Mouse (Mus musculus) central nervous system, embryonic 14 days (tissue): ENCODE results near the gene Hagh. TPM values are rescaled to one million over a fixed set of nuclear protein-coding genes. Genes with fewer than 3 reads are reported as not detected.

Source experiments
- polyA plus RNA-seq: library from polyadenylated mRNA; depleted of rRNA; stranded (reverse); fragments of >200 nt; gene quantifications from 2 replicates; pipeline ENCODE4 v1.2.3, GENCODE M21; 2012; rRNA removed

Gene Hagh
- polyA plus RNA-seq = 34.3 and 35.3 TPM in 2 replicates

DNA sequence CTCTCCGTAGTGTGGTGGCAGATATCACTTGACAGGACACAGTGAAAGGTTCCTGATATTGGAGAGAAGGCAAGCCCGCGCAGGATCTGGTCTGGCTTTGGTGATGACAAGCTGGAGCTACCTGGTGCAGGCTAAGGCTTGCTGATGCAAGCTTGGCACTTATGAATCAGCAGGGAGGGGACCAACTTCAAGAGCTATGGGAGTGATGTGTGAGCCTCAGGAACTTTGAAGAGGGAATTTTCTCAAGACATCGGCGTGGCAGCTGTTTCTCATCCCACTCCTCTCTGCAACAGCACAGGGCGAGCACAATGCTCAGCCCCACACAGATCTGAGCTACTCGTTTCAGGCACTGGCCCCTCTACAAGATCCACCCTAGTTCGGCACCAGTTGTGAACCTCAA lies at the start of gene Hagh:
Hagh (plus strand) TSS at position 302 of the 400 bp plus-strand sequence.

DNA sequence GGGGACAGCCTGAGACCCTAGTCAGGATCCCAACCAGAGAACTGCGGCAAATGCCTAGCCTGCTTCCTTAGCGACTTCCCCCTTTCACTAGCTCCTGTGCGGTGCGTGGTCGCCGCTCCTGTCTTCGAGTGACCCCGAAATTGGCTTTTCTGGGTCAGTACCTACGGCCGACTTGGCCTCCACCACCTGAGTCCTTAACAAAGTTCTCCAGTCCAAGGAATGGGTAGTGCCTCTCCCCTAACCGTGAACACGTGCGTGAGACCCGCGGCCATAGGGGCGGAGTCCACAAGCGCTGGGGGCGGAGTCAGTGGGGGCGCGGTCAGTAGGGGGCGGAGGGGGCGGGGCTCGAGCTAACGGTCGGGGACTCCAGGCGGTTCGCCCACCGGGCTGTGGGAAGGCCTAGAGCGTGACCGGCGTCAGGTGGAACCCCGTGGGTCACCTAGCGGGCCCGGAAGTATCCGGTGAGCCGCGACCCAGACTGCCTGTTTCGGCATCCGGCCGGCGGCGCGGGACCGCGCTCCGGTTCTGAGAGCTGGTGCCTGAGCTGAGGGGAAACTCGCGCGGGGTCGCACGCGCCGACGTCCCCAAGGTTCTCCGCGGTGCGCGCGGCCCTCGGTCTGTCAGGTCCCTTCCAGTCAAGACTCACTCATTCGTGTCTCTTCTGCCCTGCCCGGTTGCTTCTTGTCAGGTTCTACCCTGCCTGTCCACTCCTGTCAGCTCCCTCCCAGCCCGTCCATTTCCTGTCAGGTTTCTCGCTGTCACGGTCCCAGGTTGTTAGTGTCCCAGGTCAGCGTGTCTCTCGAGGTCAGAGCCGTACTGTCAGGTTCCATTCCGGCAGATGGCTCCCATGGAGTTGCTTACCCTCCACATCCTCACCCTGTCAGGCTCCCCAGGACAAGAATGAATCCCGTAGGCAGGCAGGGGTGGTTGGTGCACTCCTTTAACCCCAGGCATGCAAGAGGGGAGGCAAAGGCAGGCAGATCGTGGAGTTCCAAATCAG lies 35.7 kb upstream of the Hagh start, which contains the start of gene Meiob:
Meiob (plus strand) TSS at position 338 of the 1,000 bp plus-strand sequence.

DNA sequence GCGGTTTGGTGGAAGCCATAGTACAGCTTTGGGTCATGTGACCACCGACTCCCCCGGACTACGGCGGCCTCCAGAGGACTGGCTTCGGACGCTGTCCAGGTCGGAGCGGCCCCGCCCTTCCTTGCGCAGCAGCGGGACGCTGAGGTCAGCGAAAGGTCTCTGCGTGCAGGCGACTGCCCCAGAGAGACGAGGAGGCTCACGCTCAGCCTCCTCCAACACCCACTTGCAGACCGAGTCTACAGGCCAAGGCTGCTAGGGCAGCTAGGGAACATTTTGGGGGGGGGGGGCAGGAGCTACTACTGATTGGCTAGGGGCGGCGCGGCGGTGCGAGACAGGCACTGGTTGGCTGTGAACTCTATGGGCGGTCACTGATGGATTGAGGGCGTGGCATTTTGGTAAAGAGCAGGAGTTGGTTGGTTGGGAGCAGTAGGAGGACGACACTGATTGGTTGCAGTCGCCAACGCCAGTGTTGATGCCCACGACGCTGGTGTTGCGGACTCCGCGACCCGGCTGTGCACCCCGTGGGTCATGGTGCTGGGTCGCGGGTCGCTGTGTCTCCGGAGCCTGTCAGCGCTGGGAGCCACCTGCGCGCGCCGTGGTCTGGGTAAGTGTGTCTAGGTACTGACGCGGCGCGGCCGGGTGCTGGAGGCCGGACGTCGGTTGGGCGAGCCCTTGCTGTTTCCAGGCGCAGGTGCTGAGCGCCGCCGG lies 10.3 kb downstream of the Hagh start, which contains the start of gene Fahd1:
Fahd1 (minus strand) TSS at position 300 of the 708 bp plus-strand sequence.

DNA sequence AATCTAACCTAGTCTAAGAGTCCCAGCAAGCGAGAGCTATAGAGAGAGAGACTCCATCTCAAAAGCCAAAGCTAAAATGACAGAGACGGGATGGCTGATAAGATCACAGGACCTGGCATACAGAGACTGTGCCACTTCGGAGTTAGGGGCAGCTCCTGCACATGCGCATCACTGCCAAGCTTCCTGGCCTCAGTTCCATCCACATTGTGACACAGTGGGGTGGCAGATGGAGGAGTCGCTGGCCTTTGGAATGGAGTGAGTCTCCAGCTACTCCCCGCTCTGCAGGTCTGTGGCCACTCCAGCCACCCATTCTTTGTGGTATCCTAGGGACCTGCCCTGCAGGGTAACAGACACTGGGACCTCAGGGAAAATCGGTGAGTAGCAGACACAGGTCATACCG lies 25.8 kb downstream of the Hagh start, which contains the start of gene Igfals:
Igfals (plus strand) TSS at position 222 of the 400 bp plus-strand sequence.

DNA sequence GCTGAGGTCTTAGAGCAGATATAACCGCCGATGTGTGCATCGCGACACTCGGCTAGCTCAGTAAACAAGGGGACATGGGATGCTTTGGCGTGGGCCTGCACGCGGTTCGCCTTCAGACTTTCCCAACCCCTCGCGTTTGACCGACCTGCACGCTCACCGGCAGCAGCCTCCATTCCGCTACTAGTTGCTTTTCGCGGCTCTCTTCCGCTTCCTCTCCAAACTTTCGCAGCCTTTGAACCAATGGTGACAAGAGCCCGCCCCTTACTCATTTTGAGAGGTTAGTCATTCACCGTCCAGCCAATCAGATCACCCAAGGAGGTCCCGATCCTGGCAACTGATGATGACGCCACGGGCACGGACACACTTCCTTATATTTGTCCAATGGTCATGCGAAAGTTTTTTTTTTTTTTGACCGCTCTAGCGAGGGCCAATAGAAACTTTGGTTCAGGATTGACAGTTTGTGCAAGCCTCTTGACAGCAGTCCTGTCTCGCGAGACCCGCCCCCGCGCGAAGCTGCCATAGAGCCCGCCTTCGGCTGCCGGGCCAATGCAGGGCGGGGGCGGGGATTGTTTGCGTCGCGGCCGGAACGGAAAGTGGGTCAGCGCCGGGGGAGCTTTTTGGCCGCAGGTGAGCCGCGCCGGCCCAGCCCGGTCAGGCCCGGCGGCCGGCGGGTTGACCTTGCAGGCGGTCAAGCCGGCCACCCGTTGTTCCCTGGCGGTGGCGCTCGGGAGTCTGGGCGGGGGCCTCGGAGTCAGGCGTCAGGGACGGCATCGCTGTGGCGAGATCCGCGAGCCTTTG lies 46.4 kb downstream of the Hagh start, which contains the start of the genes Nubp2 and Spsb3:
Nubp2 (minus strand) TSS at position 216 of the 798 bp plus-strand sequence.
Spsb3 (plus strand) TSS at position 510 of the 798 bp plus-strand sequence.

DNA sequence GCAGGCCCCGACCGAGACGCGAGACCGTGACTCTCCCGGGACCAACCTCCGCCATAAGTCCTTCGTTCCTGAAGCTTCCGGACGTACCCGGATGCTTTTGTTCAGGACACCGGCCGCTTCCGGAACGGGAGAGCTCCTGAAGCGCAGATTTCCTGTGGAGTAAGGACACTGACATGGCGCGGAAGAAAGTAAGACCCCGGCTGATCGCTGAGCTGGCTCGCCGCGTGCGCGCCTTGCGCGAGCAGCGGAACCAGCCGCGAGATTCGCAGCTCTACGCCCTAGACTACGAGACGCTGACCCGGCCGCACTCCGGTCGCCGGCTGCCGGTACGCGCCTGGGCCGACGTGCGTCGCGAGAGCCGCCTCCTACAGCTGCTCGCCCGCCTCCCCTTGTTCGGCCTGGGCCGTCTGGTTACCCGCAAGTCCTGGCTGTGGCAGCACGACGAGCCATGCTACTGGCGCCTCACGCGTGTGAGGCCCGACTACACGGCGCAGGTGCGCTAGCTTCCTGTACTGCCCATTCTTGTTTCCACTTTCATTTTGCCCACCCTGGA lies 55.1 kb downstream of the Hagh start, which contains the start of the genes Eme2 and Mrps34:
Eme2 (minus strand) TSS at position 93 of the 553 bp plus-strand sequence.
Mrps34 (plus strand) TSS at position 122 of the 553 bp plus-strand sequence.

DNA sequence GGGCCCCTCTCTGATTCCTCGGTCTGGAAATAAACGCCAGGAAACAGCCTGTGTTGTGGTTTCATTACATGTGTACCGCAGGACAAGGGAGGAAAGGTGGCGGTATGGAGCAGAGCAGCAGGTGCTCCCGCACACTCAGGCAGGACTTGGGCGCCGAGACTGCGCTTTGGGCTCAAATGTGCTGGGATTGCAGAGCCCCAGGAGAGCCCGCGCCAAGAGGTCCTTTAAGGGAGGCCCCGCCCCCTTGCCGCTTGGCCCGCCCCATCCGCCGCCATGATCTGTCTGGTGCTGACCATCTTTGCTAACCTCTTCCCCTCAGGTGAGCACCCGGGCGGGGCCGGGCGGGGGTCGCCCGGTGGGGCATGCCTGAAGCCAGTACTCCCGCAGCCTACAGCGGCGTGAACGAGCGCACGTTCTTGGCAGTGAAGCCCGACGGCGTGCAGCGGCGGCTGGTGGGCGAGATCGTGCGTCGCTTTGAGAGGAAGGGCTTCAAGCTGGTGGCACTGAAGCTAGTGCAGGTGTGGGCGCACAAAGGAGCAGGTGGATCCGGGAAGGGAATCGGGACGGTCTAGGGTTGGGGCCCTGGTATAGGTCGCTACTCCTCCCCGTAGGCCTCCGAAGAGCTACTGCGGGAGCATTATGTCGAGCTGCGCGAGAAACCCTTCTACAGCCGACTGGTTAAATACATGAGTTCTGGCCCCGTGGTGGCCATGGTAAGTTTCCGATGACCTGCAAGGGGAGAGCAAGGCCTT lies 56.5 kb downstream of the Hagh start, which contains the start of gene Nme3:
Nme3 (plus strand) TSS at position 260 of the 752 bp plus-strand sequence.

Other genes starting within 250 kb of the Hagh start
- gene Tsc2, start 207.5 kb upstream of the Hagh start, polyA plus RNA-seq = 175 and 176 TPM in 2 replicates
- gene Nthl1, start 207.5 kb upstream of the Hagh start, polyA plus RNA-seq = 16.0 and 16.5 TPM in 2 replicates
- 27.3 and 36.1 TPM in 2 replicates for gene Slc9a3r2, start 189.8 kb upstream of the Hagh start, polyA plus RNA-seq
- 0.16 and 0.29 TPM in 2 replicates for gene Npw, start 181.7 kb upstream of the Hagh start, polyA plus RNA-seq
- gene Zfp598, start 170.5 kb upstream of the Hagh start, polyA plus RNA-seq = 85.5 and 87.5 TPM in 2 replicates
- 58.6 and 60.6 TPM in 2 replicates for gene Syngr3, start 150.2 kb upstream of the Hagh start, polyA plus RNA-seq
- 31.7 and 33.2 TPM in 2 replicates for gene Gfer, start 144.0 kb upstream of the Hagh start, polyA plus RNA-seq
- 9.5 and 9.7 TPM in 2 replicates for gene Noxo1, start 143.9 kb upstream of the Hagh start, polyA plus RNA-seq
- 71.6 and 77.7 TPM in 2 replicates for gene Tbl3, start 132.5 kb upstream of the Hagh start, polyA plus RNA-seq
- gene Rnf151, start 122.1 kb upstream of the Hagh start, polyA plus RNA-seq = 0.36 TPM in 2 replicates
- gene Rps2, start 122.0 kb upstream of the Hagh start, polyA plus RNA-seq = 1,943 and 2,057 TPM in 2 replicates
- 219 and 243 TPM in 2 replicates for gene Ndufb10, start 115.7 kb upstream of the Hagh start, polyA plus RNA-seq
- 0.08 and 0.10 TPM in 2 replicates for gene Rpl3l, start 112.3 kb upstream of the Hagh start, polyA plus RNA-seq
- gene Msrb1, start 103.5 kb upstream of the Hagh start, polyA plus RNA-seq = 36.8 and 38.8 TPM in 2 replicates
- 0.28 and 1.5 TPM in 2 replicates for gene Hs3st6, start 87.2 kb upstream of the Hagh start, polyA plus RNA-seq
- gene Meiob, start 35.9 kb upstream of the Hagh start, polyA plus RNA-seq = not detected in 2 replicates
- gene Fahd1, start 10.2 kb downstream of the Hagh start, polyA plus RNA-seq = 16.0 and 16.6 TPM in 2 replicates
- 0.05 and 0.13 TPM in 2 replicates for gene Igfals, start 25.9 kb downstream of the Hagh start, polyA plus RNA-seq
- gene Nubp2, start 46.2 kb downstream of the Hagh start, polyA plus RNA-seq = 32.7 and 32.9 TPM in 2 replicates
- 79.6 and 81.9 TPM in 2 replicates for gene Spsb3, start 46.5 kb downstream of the Hagh start, polyA plus RNA-seq
- 39.1 and 48.1 TPM in 2 replicates for gene Eme2, start 54.9 kb downstream of the Hagh start, polyA plus RNA-seq
- gene Mrps34, start 55.0 kb downstream of the Hagh start, polyA plus RNA-seq = 107 and 108 TPM in 2 replicates
- gene Nme3, start 56.4 kb downstream of the Hagh start, polyA plus RNA-seq = 77.0 and 84.1 TPM in 2 replicates
- gene Mapk8ip3, start 96.8 kb downstream of the Hagh start, polyA plus RNA-seq = 193 and 206 TPM in 2 replicates
- gene Jpt2, start 120.5 kb downstream of the Hagh start, polyA plus RNA-seq = 72.1 and 74.9 TPM in 2 replicates
- gene Cramp1l, start 175.6 kb downstream of the Hagh start, polyA plus RNA-seq = 31.5 and 32.5 TPM in 2 replicates
- gene Ift140, start 175.9 kb downstream of the Hagh start, polyA plus RNA-seq = 21.0 and 22.9 TPM in 2 replicates
- gene Tmem204, start 243.4 kb downstream of the Hagh start, polyA plus RNA-seq = 7.2 and 7.5 TPM in 2 replicates